Mouse (Mus musculus): ENCODE measurements at regions not wholly inside any gene's neighbourhood (a gene's known extent, or its start where the extent isn't known, plus 50 kb on each side); places are given as distances from the start of the nearest gene placed in this dataset.

- Histone ChIP-seq H3K9ac (no peak overlapping the region), H3K9me3 (replicated peaks) (no peaks in the 10 kb centered on the region), H3K36me3 (ENCODE audit: poor library complexity, severe bottlenecking) (no peaks in the 10 kb centered on the region), H3K27me3 (no peaks in the 10 kb centered on the region), H3K4me1 (peaks cover 10% of the 10 kb centered on the region; the same call in 1 of the 2 replicates), H3K4me3 (no peak overlapping the region), H3K27ac (no peak overlapping the region), H3K4me2 (no peak overlapping the region)
- ATAC-seq, result no peak
- 39% methylated on average over 3 of the region's 3 CpGs for WGBS
Measured at GRCm38 (mm10) chr6:64797600-64797999, 68.7 kb downstream of the Atoh1 start.

GRCm38 (mm10) chr6:64798804-64799203, 69.9 kb downstream of the Atoh1 start:
- Histone ChIP-seq H3K36me3 (ENCODE audit: poor library complexity, severe bottlenecking) (no peaks in the 10 kb centered on the region), H3K27ac (no peak overlapping the region), H3K9me3 (replicated peaks) (no peaks in the 10 kb centered on the region), H3K4me2 (peak overlapping the region; percentile 71), H3K9ac (peak overlapping the region; percentile 43; the same call in 1 of the 2 replicates), H3K4me1 (peaks cover 10% of the 10 kb centered on the region; the same call in 1 of the 2 replicates), H3K4me3 (peak overlapping the region; percentile 42), H3K27me3 (no peaks in the 10 kb centered on the region)
- 61% methylated on average over 5 of the region's 5 CpGs for WGBS
- peak; percentile 34; the same call in 1 of the 2 replicates for ATAC-seq

GRCm38 (mm10) chr6:64799306-64800001, 70.5 kb downstream of the Atoh1 start:
- WGBS, result 2% methylated on average over 22 of the region's 22 CpGs
- Histone ChIP-seq H3K4me1 (peaks cover 10% of the 10 kb centered on the region; the same call in 1 of the 2 replicates), H3K4me2 (peak overlapping the region; percentile 71), H3K9me3 (replicated peaks) (no peaks in the 10 kb centered on the region), H3K27me3 (no peaks in the 10 kb centered on the region), H3K9ac (peak overlapping the region; percentile 43), H3K27ac (no peak overlapping the region), H3K4me3 (peak overlapping the region; percentile 42), H3K36me3 (ENCODE audit: poor library complexity, severe bottlenecking) (no peaks in the 10 kb centered on the region)
- peak; percentile 86 for ATAC-seq

GRCm38 (mm10) chr6:64800965-64801364, 72.0 kb downstream of the Atoh1 start:
- no peak for ATAC-seq
- Histone ChIP-seq H3K27ac (no peak overlapping the region), H3K4me2 (no peak overlapping the region), H3K36me3 (ENCODE audit: poor library complexity, severe bottlenecking) (no peaks in the 10 kb centered on the region), H3K9me3 (replicated peaks) (no peaks in the 10 kb centered on the region), H3K9ac (no peak overlapping the region), H3K4me1 (peaks cover 10% of the 10 kb centered on the region; the same call in 1 of the 2 replicates), H3K27me3 (no peaks in the 10 kb centered on the region), H3K4me3 (no peak overlapping the region)
- 60% methylated on average over 3 of the region's 3 CpGs for WGBS

- no peak overlapping the region for H3K27ac ChIP-seq
- H3K4me2 ChIP-seq, result no peak overlapping the region
- no peaks in the 10 kb centered on the region for H3K27me3 ChIP-seq
- H3K4me3 ChIP-seq, result no peak overlapping the region
- no peak for ATAC-seq
- no peaks in the 10 kb centered on the region for H3K36me3 ChIP-seq (ENCODE audit: poor library complexity, severe bottlenecking)
- H3K4me1 ChIP-seq, result no peaks in the 10 kb centered on the region
- H3K9me3 ChIP-seq (replicated peaks), result no peaks in the 10 kb centered on the region
- WGBS, result 98% methylated on average over 1 of the region's 1 CpGs
- H3K9ac ChIP-seq, result no peak overlapping the region
Measured at GRCm38 (mm10) chr6:64815115-64815514, 86.2 kb downstream of the Atoh1 start.

- no peaks in the 10 kb centered on the region for H3K36me3 ChIP-seq (ENCODE audit: poor library complexity, severe bottlenecking)
- no peak overlapping the region for H3K4me2 ChIP-seq
- H3K27ac ChIP-seq, result no peak overlapping the region
- H3K27me3 ChIP-seq, result no peaks in the 10 kb centered on the region
- peak; percentile 48; the same call in 1 of the 2 replicates for ATAC-seq
- no peak overlapping the region for H3K9ac ChIP-seq
- 18% methylated on average over 4 of the region's 4 CpGs for WGBS
- no peak overlapping the region for H3K4me3 ChIP-seq
- peaks cover 6% of the 10 kb centered on the region for H3K4me1 ChIP-seq
- no peaks in the 10 kb centered on the region for H3K9me3 ChIP-seq (replicated peaks)
Measured at GRCm38 (mm10) chr6:64849097-64849648, 120.2 kb downstream of the Atoh1 start.

GRCm38 (mm10) chr6:64862901-64863300, 134.0 kb downstream of the Atoh1 start:
- Histone ChIP-seq H3K27ac (no peak overlapping the region), H3K4me2 (no peak overlapping the region), H3K4me1 (no peaks in the 10 kb centered on the region), H3K9me3 (replicated peaks) (no peaks in the 10 kb centered on the region), H3K9ac (no peak overlapping the region), H3K4me3 (no peak overlapping the region), H3K36me3 (ENCODE audit: poor library complexity, severe bottlenecking) (no peaks in the 10 kb centered on the region), H3K27me3 (no peaks in the 10 kb centered on the region)
- no peak for ATAC-seq
- WGBS, result 80% methylated on average over 4 of the region's 4 CpGs

- Histone ChIP-seq H3K4me3 (no peak overlapping the region), H3K27ac (no peak overlapping the region), H3K36me3 (ENCODE audit: poor library complexity, severe bottlenecking) (no peaks in the 10 kb centered on the region), H3K4me2 (no peak overlapping the region), H3K27me3 (no peaks in the 10 kb centered on the region), H3K4me1 (no peaks in the 10 kb centered on the region), H3K9me3 (replicated peaks) (no peaks in the 10 kb centered on the region), H3K9ac (no peak overlapping the region)
- no peak for ATAC-seq
- WGBS, result 88% methylated on average over 5 of the region's 5 CpGs
Measured at GRCm38 (mm10) chr6:64896420-64896819, 146.0 kb upstream of the Smarcad1 start.
